Mouse (Mus musculus): Measurements from ENCODE around the gene Chadl.

DNA sequence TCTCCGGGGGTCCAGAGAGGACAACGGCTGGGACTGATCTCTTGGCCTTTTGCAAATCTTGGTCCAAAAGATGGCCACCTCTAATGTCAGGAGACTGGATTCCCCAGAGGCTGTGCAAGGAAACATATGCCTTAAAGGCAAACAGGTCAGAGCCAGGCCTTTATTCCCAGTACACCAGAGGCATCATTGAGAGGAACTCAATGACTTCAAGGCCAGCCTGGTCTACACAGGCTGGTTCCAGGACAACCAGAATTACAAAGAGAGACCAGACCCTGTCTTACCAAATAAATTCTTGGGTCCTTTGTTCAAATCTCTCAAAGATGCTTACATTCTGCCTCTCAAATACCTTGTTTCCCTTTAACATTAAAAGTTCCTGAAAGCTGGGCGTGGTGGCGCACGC is 25.3 kb upstream of the Chadl start:
- no peak for TF ChIP-seq CTCF (conservative IDR thresholded peaks at IDR 0.05; ENCODE audit: low read length)
- TF ChIP-seq NANOG (IDR thresholded peaks at IDR 0.05; ENCODE audit: borderline replicate concordance, low read length) = no peak
